Mouse (Mus musculus) right cerebral cortex, adult 2 months (tissue): Measurements from ENCODE around the gene Calm1.
"Not testable (repeated sequence)": the region's sequence is repeated elsewhere in the genome, so short reads cannot be mapped to it uniquely, and the experiment has no call there.

Experiments
- DNase-seq, 2 experiments: peaks; one replicate each; pipeline ENCODE4 v3.0.0; 2021 to 2022; ENCODE audit warnings: low spot score in 2 of 2

The Calm1 gene

GRCm38 (mm10) chr12:100194181-100194580 is 5.1 kb upstream of the Calm1 start:
- DNase-seq, result no peak

GRCm38 (mm10) chr12:100196786-100197185 is 2.4 kb upstream of the Calm1 start:
- no peak for DNase-seq

GRCm38 (mm10) chr12:100199891-100200644 is 833 bp downstream of the Calm1 start:
- DNase-seq, result peak; percentile 49 to 80

DNA sequence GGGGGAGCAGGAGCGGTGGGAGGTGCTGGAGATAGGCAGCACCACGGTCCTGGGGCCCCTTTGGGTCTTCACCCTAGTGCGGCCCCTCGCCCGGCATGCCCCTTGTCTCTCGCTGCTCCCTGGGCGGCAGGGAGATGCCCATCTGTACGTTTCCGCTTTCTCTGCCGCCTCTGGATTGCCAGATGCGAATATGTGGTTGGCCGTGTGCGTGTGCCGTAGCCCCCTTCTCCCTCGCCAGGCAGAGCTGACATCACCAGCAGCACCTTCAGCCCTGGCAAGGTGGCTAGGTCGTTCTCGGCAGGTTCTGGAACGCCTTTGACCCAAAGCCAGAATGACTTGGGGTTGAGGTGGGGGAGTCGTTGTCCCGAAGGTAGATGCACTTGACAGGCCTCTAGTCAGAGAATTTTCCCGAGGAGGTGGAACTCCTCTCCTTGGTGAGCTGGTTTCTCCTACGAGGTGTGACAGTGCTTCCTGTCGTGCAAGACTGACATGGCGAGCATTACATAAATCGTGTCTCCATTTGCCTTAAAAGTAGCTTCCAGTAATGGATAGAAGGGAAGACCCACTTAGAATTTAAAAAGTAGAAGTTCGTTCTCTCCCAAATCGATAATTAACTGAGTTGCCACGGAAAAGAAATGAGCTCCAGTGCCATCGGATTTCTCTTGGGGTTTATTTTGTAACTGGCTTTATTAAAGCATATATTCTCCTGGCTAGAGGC is 1.6 kb downstream of the Calm1 start:
- DNase-seq, result peak; percentile 46 to 70

DNA sequence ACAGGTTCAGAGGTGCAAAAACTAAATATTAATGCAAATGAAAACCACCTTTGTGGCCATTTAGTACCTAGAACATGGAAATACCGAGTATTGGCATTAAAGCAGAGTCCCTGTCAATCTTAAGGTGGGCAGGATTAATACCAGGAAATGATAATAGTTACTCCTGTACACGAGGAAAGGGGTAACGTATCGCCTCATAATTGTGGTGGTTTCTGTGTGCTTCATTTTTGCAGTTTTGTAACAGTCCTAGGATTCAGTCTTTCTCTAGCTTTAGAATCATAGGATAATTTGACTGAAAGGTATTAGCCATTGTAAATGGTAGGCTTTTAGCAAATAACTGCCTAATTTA is 2.1 kb downstream of the Calm1 start:
- no peak for DNase-seq

- peak; percentile 97 to 99 for DNase-seq
Observed at GRCm38 (mm10) chr12:100201838-100202237, 2.6 kb downstream of the Calm1 start.

GRCm38 (mm10) chr12:100203759-100204158 is 4.5 kb downstream of the Calm1 start:
- DNase-seq, result peak in 1 of 2 experiments; percentile 10

GRCm38 (mm10) chr12:100205156-100205555 is 5.9 kb downstream of the Calm1 start:
- DNase-seq, result no peak

DNA sequence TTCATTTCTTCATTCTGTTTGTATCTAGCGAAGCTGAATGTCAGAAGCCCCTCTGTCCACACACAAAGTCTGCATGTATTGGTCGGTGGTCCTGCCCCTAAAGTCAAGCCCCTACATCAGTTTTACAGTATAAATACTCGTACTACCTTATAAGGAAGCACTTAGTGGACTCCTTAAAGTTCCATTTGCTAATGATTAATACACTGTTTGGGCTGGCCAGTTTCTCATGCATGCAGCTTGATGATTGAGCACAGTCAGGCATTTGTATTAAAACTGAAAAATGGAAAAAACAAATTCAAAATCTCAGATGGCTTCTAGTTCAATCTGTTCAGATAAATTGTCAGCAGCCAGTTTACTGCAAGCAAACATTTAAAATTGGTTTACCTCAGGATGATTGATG is 7.3 kb downstream of the Calm1 start:
- DNase-seq, result no peak

GRCm38 (mm10) chr12:100206926-100207325 is 7.7 kb downstream of the Calm1 start:
- peak; percentile 7 to 8 for DNase-seq

GRCm38 (mm10) chr12:100209701-100210478 is 10.7 kb downstream of the Calm1 start:
- DNase-seq, result no peak

GRCm38 (mm10) chr12:100210973-100211372 is 11.7 kb downstream of the Calm1 start:
- DNase-seq, result peak in 1 of 2 experiments; percentile 47

DNA sequence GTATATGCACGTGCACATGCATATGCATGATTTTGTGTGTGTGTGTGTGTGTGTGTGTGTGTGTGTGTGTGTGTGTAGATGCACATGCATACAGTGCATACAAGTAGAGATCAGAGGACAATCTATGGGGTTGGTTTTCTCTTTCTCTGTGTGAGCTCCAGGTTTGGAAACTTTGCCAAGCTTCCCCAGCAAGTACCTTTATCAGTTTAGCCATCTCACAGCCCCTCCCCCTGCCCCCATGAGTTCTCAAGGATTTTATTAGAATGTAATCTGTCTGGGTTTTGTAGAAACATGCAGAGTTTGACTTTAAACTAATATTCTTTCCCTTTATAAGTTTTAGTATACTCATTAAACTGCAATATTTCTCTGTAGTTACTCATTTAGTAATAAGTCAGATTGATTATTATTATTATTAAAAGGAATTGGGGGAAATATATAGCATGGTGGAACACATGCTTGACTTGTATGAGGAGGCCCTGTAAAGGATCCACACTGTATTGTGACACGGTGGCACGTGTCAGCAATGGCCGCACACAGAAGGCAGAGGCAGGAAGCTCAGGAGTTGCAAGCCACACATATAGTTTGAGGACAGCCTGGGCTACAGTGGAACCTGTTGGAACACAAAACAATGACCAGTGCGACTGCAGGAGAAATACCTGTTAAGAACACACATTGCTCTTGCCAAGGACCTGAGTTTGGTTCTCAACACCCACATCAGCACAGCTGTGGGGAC is 12.4 kb downstream of the Calm1 start:
- no peak for DNase-seq

- peak in 1 of 2 experiments; percentile 13 for DNase-seq
Observed at GRCm38 (mm10) chr12:100212397-100212796, 13.2 kb downstream of the Calm1 start.

DNA sequence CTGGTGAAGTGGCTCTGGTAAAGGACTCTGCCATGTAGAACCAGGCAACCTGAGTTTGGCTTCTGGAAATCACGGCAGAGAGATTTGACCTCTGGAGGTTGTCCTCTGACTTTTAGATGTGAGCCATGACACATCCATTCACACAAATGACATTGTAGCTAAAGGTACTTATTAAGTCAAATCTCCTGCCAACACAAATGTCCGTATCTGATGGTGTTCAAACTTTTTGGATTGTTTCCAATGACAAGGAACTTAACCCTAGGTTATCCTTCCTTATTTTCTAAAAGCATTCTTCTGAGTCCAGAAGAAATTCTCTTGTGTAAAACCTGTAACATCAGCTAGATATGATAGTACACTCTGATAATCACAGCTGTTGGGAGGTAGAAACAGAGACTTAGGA is 13.9 kb downstream of the Calm1 start:
- DNase-seq, result no peak

GRCm38 (mm10) chr12:100214156-100214555 is 14.9 kb downstream of the Calm1 start:
- peak in 1 of 2 experiments; percentile 68 for DNase-seq

DNA sequence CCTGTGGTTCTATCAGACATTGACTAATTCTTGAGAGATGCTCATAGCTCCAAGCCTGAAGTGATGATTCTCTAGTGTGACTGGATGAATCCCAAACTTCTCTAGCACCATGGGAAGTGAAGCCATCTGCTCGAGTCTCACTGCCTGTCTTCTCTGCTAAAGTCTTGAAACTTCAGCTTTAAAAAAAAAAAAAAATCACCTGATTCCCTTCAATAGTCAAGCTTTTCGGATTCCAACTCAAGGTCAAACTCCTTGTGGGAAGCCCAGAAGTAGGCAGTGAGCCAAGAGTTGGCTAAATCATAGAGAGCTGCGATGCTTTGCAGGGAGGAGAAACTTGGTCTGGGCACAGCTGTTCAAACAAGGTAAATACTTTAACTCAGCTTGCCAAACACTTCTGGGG is 15.5 kb downstream of the Calm1 start:
- peak in 1 of 2 experiments; percentile 27 for DNase-seq

DNA sequence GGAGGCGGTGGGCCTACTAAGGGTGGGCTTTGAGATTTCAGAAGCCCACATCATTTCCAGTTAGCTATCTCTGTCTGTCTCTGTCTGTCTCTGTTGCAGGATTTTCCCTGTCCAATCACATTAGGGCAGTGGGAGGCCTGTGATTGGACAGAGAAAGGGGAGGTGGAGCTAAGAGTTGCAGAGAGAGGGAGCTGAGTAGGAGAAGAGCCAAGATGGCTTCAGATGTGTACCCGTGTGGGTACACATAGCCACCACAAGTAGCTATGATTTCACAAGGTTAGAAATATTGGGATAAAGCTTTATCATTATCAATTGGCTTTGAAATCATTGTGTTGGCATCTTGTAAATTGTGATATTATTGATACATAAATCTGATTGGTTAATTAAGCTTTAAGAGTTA is 17.9 kb downstream of the Calm1 start:
- DNase-seq, result not testable (repeated sequence)

- no peak for DNase-seq
Observed at GRCm38 (mm10) chr12:100220012-100220411, 20.8 kb downstream of the Calm1 start.

DNA sequence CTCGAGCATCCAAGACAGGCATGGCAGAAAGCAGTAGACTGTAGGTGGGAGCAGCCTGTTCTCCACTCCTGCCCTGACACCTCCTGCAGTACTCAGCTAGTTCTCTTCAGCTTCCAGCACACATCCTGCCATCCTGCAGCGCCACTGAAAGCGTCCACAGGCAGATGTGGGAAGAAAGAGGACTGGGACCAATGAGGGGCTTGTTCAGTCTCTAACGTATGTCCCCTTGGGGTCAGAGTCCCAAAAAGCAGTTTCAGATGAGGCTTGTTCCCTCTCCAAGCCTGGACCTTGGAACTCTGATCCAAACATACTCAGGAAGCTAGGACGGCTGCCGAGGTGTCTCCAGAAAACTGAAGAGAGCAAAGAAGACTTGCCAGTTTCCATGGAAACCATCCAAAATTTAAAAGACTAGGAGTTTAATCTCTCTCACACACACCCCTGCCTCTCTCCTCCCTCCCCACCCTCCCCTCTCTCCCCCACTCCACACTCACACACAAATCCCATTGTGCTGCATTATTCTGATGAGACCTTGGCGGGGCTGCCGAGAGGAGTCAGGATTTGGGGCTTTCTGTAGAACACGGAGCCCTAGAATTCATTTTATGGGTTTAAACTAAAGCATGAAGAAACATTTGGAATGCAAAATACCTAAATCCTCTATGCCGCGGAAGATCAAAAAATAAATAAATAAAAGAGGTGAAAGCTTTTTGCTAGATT is 22.5 kb downstream of the Calm1 start:
- DNase-seq, result peak in 1 of 2 experiments; percentile 50
